Mouse (Mus musculus) v-Abl transformed pro-B cells (cell line): Measurements from ENCODE around the gene Olfr432.
"Not testable (repeated sequence)": the region's sequence is repeated elsewhere in the genome, so short reads cannot be mapped to it uniquely, and the experiment has no call there.

Experiments used
- in situ Hi-C, 2 experiments: fragments of 400-800 bp; cut with MboI; formaldehyde crosslinking; loops; one replicate each; pipeline ENCODE4 v1.15.1; 2025; ENCODE audit not compliant: unreplicated experiment in 2 of 2

Gene Olfr432

GRCm38 (mm10) chr1:174048893-174049292, at the start of gene Olfr432:
Gene Olfr432, plus strand, starts transcription at chr1:174049205.
- in situ Hi-C loops: no loop called here

GRCm38 (mm10) chr1:174004352-174005109, 44.5 kb upstream of the Olfr432 start:
- in situ Hi-C loops: not testable (repeated sequence)

GRCm38 (mm10) chr1:174007050-174007449, 42.0 kb upstream of the Olfr432 start:
- in situ Hi-C loops: not testable (repeated sequence)

- in situ Hi-C loops: no loop called here
Observed at GRCm38 (mm10) chr1:174031698-174032097, 17.3 kb upstream of the Olfr432 start, which contains the start of gene Ifi205. Gene Ifi205, minus strand, starts transcription at chr1:174031810.

GRCm38 (mm10) chr1:174035841-174036240, 13.2 kb upstream of the Olfr432 start:
- in situ Hi-C loops: no loop called here

- in situ Hi-C loops: no loop called here
Observed at GRCm38 (mm10) chr1:174038480-174038879, 10.5 kb upstream of the Olfr432 start.

DNA sequence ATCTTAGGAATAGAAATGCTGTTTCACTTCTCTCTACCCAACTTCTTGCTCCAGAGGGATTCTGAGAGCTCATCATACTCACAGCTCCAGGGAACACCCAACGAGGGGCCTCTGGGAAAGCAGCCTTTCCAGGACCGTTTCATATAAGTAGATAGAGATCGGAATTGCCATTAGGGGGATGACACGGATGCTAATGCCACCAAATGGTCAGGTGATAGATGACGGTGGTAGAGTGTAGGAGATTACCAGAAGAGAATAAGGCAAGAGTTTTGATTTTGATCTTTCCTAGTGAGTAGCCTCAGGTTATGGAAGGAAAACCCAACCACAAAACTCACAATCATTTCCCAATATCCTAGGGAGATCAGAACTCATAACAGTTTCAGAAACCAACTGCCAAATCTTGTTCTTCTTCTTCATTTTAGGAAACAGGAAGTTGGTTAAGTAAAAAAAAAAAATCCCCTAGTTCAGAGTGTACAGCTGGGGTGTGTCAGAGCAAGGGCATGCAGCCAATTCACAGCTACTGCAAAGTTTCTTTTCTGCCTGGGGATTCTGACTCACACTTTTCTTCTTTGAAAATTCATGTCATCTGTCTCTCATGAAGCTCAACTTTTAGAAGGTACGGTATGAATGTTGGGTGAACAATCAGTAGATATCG, 8.4 kb upstream of the Olfr432 start, which contains the start of gene Olfr433:
Gene Olfr433 (plus strand): TSS at position 183 of the 655 bp plus-strand sequence.
- in situ Hi-C loops: no loop called here

DNA sequence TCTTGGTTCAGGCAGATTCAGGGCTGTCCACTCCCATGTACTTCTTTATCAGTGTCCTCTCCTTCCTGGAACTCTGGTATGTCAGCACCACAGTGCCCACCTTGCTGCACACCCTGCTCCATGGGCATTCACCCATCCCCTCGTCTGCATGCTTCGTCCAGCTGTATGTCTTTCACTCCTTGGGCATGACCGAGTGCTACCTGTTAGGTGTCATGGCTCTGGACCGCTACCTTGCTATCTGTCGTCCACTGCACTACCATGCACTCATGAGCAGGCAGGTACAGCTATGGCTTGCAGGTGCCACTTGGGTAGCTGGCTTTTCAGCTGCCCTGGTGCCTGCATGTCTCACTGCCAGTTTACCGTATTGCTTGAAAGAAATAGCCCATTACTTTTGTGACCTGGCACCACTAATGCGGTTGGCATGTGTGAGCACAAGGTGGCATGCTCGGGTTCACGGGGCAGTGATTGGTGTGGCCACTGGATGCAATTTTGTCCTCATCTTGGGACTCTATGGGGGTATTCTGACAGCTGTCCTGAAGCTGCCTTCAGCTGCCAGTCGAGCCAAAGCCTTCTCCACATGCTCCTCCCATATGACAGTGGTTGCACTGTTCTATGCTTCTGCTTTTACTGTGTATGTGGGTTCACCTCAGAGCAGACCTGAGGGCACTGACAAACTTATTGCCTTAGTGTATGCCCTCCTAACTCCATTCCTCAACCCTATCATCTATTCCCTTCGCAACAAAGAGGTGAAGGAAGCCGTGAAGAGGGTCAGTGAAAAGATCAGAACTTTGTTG, 6.7 kb upstream of the Olfr432 start:
- in situ Hi-C loops: not testable (repeated sequence)

GRCm38 (mm10) chr1:174044431-174044830, 4.6 kb upstream of the Olfr432 start:
- in situ Hi-C loops: no loop called here

GRCm38 (mm10) chr1:174048227-174048626, 778 bp upstream of the Olfr432 start:
- in situ Hi-C loops: not testable (repeated sequence)

DNA sequence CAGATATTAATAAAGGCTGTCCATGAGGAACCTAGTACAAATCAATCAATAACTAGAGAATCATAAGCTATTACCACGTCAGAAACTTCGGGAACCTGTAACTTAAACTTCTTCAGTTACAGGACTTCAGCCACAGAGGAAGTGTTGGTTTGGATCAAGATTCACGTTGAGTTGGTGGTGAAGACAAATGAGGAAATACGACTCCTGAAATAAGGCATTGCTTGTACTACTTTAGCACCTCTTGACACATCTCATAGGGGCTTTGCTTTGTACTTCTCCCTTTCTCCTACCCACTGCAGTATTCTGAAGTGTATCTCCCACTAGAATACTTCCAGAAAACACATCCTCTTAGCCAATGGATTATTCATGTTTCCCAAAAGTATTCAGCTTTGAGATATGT, 352 bp downstream of the Olfr432 start:
- in situ Hi-C loops: not testable (repeated sequence)

GRCm38 (mm10) chr1:174050532-174050931, 1.5 kb downstream of the Olfr432 start:
- in situ Hi-C loops: no loop called here

GRCm38 (mm10) chr1:174051515-174051914, 2.5 kb downstream of the Olfr432 start:
- in situ Hi-C loops: no loop called here

- in situ Hi-C loops: no loop called here
Observed at GRCm38 (mm10) chr1:174051931-174052536, 3.0 kb downstream of the Olfr432 start.

GRCm38 (mm10) chr1:174052981-174053380, 4.0 kb downstream of the Olfr432 start:
- in situ Hi-C loops: no loop called here

GRCm38 (mm10) chr1:174055248-174055647, 6.2 kb downstream of the Olfr432 start:
- in situ Hi-C loops: no loop called here

- in situ Hi-C loops: no loop called here
Observed at GRCm38 (mm10) chr1:174066305-174066704, 17.3 kb downstream of the Olfr432 start, which contains the start of gene Olfr430. Gene Olfr430, plus strand, starts transcription at chr1:174066605.

DNA sequence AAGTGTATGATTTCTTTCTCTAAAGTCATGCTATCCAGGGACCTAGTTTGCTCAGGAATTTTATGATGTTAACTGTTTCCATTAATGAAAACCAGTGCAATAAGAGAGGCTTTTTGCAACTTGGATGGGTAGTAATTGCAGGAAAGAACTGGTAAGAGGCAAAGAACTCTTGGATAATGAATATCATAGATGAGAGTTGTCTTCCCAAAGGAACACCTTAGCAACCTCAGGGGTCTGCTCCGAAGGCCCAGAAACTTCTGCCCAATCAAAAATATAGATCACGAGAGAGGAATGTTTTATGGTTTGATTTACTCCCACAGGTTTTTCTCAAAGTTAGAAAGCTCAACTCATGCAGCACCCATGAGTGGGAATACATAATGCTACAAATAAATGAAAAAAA, 35.0 kb downstream of the Olfr432 start, which contains the start of gene Olfr429:
Gene Olfr429 (plus strand): TSS at position 301 of the 400 bp plus-strand sequence.
- in situ Hi-C loops: loop anchor here in 1 of 2 experiments (25.0 kb wide), 1 partner anchor 422 kb away; the partner anchor contains the start of gene Ifi208

- in situ Hi-C loops: loop anchor here (5.0 to 25.0 kb wide), 2 partner anchors 239 to 434 kb away; partner anchors contain the start of gene Ifi208 (in 1 of the 2)
Observed at GRCm38 (mm10) chr1:174096591-174096990, 47.6 kb downstream of the Olfr432 start, which contains the start of gene Olfr427. Gene Olfr427, plus strand, starts transcription at chr1:174096891.

GRCm38 (mm10) chr1:174103735-174104134, 54.7 kb downstream of the Olfr432 start:
- in situ Hi-C loops: loop anchor here (5.0 to 10.0 kb wide), 3 partner anchors 139 to 646 kb away; no protein-coding TSS in a partner anchor
